Mouse (Mus musculus): ENCODE data around the gene Stk32c. TPM values are rescaled to one million over a fixed set of nuclear protein-coding genes. Genes with fewer than 3 reads are reported as not detected.
A peak's percentile ranks its signal among the peaks of the same experiment; 100 is the strongest.

Gene Stk32c
- total RNA-seq, 2 experiments from 2014 or later: 182 to 198 TPM

DNA sequence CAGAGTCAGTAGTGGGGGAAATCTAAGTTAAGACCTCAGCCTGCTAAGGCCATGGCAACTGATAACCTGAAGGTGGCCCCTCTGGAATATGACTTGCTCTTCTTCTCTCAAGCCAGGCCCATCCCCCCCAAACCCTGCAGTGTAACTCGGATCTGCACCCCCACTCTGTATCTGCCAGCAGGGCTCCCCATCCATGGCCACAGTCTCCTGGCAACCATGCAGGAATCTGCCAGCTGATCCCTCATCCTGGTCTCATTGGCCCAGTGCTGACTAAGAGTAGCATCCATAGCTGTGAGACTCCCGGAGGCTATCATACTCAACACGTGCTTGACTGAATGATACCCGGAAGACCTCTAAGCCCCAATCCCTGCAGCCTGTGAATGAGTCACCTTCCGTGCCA lies 54.2 kb downstream of the Stk32c start:
- no peak for DNase-seq (ENCODE audit: low spot score in 2 of 2)
- intact Hi-C loops (cut with DNase I): no loop called here

- intact Hi-C loops (cut with DNase I): no loop called here
- DNase-seq (ENCODE audit: low spot score in 2 of 2): peak; percentile 57 to 61
Measured at GRCm38 (mm10) chr7:139158549-139158948, 54.6 kb downstream of the Stk32c start.

DNA sequence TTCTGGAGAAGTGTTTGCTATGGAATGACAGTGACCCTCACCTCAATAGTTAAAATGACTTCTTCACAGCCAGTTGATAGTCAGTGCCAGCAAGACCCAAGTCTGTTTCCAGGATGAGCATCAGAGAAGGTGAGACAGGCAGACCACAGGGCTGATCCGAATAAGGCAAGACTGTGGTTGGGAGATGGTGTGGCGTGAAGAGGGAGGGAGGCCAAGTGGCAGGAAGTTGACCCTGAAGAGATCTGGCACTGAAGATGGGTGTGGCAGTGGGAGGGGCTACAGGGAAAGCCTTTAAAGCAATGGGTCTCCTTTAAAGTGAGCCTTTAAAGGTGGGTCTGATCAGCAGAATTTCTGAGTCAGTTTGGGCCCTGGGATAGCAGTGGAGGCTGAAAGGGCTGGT lies 55.6 kb downstream of the Stk32c start:
- DNase-seq (ENCODE audit: low spot score in 2 of 2): no peak
- intact Hi-C loops (cut with DNase I): no loop called here

DNA sequence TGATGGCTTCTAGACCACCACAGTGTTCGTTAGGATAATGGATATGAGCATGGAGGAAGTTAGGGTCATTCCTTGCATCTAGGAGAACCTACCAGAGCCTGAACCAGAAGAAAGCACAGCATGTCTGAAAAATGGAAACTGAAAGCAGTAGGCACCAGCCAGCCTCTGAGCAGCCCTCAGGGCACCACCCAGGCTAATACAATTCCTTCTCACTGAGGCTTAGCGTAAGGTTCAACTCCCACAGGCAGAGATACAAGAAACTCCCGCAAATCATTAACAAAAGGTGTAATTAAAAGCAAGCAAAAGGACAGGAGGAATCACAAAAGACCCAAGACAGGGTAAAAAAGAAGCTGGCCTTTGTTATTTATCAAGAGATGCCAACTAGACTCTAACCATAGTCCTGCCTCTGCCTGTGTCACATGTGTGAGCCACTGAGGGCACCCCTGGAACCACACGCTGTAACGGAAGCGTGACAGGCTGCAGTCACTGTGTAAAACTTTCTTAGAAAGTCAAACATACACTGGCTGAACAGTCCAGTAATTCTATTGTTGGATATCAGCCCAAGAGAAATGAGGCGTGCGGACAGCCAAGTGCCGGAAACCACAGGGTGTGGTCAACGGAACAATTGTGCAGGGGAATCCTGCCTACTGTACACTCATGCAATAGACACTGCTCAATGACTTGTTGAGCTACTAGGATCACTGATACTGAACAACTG lies 56.6 kb downstream of the Stk32c start:
- DNase-seq (ENCODE audit: low spot score in 2 of 2): no peak
- intact Hi-C loops (cut with DNase I): no loop called here

- no peak for DNase-seq (ENCODE audit: low spot score in 2 of 2)
- intact Hi-C loops (cut with DNase I): loop anchor here (5.0 kb wide), 1 partner anchor 34 kb away; no protein-coding TSS in a partner anchor
Measured at GRCm38 (mm10) chr7:139152927-139153326, 60.2 kb downstream of the Stk32c start.

- DNase-seq (ENCODE audit: low spot score in 2 of 2): peak; percentile 48 to 49
- intact Hi-C loops (cut with DNase I): loop anchor here (5.0 kb wide), 1 partner anchor 36 kb away; no protein-coding TSS in a partner anchor
Measured at GRCm38 (mm10) chr7:139151116-139151515, 62.0 kb downstream of the Stk32c start.

GRCm38 (mm10) chr7:139149373-139149772 lies 63.7 kb downstream of the Stk32c start:
- peak; percentile 52 to 54 for DNase-seq (ENCODE audit: low spot score in 2 of 2)

GRCm38 (mm10) chr7:139147360-139147759 lies 65.7 kb downstream of the Stk32c start:
- no peak for DNase-seq (ENCODE audit: low spot score in 2 of 2)
- intact Hi-C loops (cut with DNase I): no loop called here

More at GRCm38 (mm10) chr7:139149373-139149772, 63.7 kb downstream of the Stk32c start:
- intact Hi-C loops (cut with DNase I): no loop called here

GRCm38 (mm10) chr7:139145891-139146290 lies 67.2 kb downstream of the Stk32c start:
- intact Hi-C loops (cut with DNase I): no loop called here
- DNase-seq (ENCODE audit: low spot score in 2 of 2): no peak

GRCm38 (mm10) chr7:139143785-139144184 lies 69.3 kb downstream of the Stk32c start:
- intact Hi-C loops (cut with DNase I): no loop called here
- no peak for DNase-seq (ENCODE audit: low spot score in 2 of 2)

GRCm38 (mm10) chr7:139139921-139140461 lies 73.1 kb downstream of the Stk32c start:
- DNase-seq (ENCODE audit: low spot score in 2 of 2): no peak
- intact Hi-C loops (cut with DNase I): no loop called here

- DNase-seq (ENCODE audit: low spot score in 2 of 2): peak; percentile 48 to 54
- intact Hi-C loops (cut with DNase I): no loop called here
Measured at GRCm38 (mm10) chr7:139136906-139137491, 76.1 kb downstream of the Stk32c start.

GRCm38 (mm10) chr7:139135236-139135635 lies 77.9 kb downstream of the Stk32c start:
- no peak for DNase-seq (ENCODE audit: low spot score in 2 of 2)
- intact Hi-C loops (cut with DNase I): no loop called here

GRCm38 (mm10) chr7:139133446-139133845 lies 79.7 kb downstream of the Stk32c start:
- intact Hi-C loops (cut with DNase I): no loop called here
- no peak for DNase-seq (ENCODE audit: low spot score in 2 of 2)

DNA sequence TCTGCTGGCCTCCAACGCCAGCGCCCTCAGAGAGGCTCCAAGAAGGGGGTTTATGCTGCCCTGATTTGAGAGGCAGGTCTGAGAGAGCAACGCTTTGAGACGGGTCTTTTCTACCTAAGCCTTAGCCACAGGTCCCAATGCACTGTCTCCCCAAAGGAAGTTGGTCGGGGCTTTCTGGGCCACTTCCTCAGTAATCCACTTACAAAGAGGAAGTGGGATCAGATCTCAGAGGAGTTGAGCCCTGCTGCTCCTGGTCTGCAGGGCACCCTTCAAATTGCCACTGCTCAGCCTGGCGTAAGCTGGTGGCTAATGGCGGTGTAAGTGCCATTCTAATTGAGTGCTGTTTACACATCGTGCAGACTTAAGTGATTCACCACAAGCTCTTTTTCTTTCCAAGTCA lies 81.6 kb downstream of the Stk32c start:
- DNase-seq (ENCODE audit: low spot score in 2 of 2): no peak
- intact Hi-C loops (cut with DNase I): no loop called here

DNA sequence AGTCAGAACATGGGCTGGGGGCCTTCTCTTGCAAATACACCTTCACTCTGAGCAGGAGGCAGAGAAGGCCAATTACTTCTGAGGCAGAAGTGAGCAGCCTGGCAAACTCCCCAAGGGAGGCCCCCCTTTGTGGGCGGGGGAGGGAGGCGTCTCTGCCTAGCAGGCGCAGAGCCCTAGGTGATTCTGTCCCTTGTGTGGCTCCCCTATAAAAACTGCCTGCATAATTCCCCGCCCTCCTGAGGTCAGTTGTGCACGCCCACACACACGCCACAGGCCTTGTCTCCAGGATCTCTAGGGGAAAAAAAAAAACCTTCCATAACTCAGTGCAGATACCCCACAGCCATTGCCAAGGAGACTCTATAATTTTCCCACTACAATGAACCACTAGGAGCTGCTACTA lies 82.7 kb downstream of the Stk32c start:
- DNase-seq (ENCODE audit: low spot score in 2 of 2): peak in 1 of 2 experiments; percentile 6
- intact Hi-C loops (cut with DNase I): no loop called here

GRCm38 (mm10) chr7:139128994-139129393 lies 84.1 kb downstream of the Stk32c start:
- peak in 1 of 2 experiments; percentile 5 for DNase-seq (ENCODE audit: low spot score in 2 of 2)
- intact Hi-C loops (cut with DNase I): loop anchor here (5.0 kb wide), 1 partner anchor 58 kb away; no protein-coding TSS in a partner anchor

DNA sequence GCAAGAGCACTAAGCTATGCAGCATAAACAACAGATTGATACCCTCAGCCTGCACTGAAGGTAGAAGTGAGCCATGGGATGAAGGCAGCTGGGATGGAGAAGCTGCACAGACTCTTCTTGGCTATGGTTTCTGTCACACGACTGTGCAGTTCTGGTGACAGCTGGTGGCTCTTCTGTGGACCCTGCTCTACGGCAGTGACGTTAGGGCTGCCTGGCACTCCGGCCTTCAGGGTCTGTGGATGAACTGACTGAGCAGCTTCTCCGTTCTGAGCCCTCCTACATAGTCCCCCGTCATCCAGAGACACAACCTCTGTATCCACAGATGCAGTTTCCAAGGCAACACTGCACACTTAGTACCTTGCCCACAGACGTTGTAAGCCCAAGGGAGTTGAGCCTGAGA lies 86.6 kb downstream of the Stk32c start:
- DNase-seq (ENCODE audit: low spot score in 2 of 2): no peak
- intact Hi-C loops (cut with DNase I): loop anchor here (5.0 kb wide), 1 partner anchor 61 kb away; no protein-coding TSS in a partner anchor

GRCm38 (mm10) chr7:139125881-139126280 lies 87.2 kb downstream of the Stk32c start:
- DNase-seq (ENCODE audit: low spot score in 2 of 2): no peak
- intact Hi-C loops (cut with DNase I): loop anchor here (5.0 kb wide), 1 partner anchor 61 kb away; no protein-coding TSS in a partner anchor

DNA sequence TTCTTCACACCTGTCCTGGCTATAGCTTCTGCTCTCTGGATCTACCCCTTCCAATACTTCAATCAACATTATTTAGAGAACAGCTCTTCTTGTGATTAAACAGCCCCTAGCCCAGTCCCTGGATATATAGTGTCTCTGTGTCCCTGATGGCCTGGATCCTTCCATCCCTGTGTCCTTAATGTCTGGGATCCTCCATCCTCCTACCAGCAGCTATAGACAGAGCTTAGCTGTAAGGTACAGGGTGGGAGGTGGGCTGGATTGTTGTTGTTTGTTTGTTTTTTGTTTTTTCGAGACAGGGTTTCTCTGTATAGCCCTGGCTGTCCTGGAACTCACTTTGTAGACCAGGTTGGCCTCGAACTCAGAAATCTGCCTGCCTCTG lies 93.3 kb downstream of the Stk32c start:
- intact Hi-C loops (cut with DNase I): loop anchor here (5.0 kb wide), 2 partner anchors 78 to 183 kb away; no protein-coding TSS in a partner anchor
- DNase-seq (ENCODE audit: low spot score in 2 of 2): no peak
